Mouse (Mus musculus) MEL (cell line): ENCODE results near the gene Enthd1.

Experiments
- CTCF ChIP-seq, 3 experiments: IDR thresholded peaks in 2 of 3; conservative IDR thresholded peaks in 1 of 3; 2 replicates each; pipeline ENCODE4 v1.5.1; 2011 to 2012; ENCODE audit warnings: low read length in 3 of 3, low read depth in 2 of 3, mild to moderate bottlenecking in 2 of 3, improper control_type of control experiment in 1 of 3, inconsistent platforms in 1 of 3, mixed read lengths in 1 of 3, moderate library complexity in 1 of 3; ENCODE audit not compliant: control insufficient read depth in 1 of 3, insufficient read depth in 1 of 3, poor library complexity in 1 of 3, severe bottlenecking in 1 of 3
- E2F4 ChIP-seq: IDR thresholded peaks from 2 replicates; pipeline ENCODE4 v1.6.1; 2011; ENCODE audit warnings: low read depth, low read length, improper control_type of control experiment, borderline replicate concordance
- HCFC1 ChIP-seq: IDR thresholded peaks from 2 replicates; pipeline ENCODE4 v1.6.1; 2012; ENCODE audit warnings: low read depth, mild to moderate bottlenecking, inconsistent platforms, low read length, improper control_type of control experiment, moderate library complexity
- KAT2A ChIP-seq: conservative IDR thresholded peaks from 2 replicates; pipeline ENCODE4 v1.6.1; 2012; ENCODE audit warnings: low read depth, low read length, improper control_type of control experiment, inconsistent platforms
- MAFK ChIP-seq: IDR thresholded peaks from 2 replicates; pipeline ENCODE4 v1.6.1; 2011; ENCODE audit warnings: low read depth, mild to moderate bottlenecking, low read length, improper control_type of control experiment, borderline replicate concordance
- MAX ChIP-seq: IDR thresholded peaks from 2 replicates; pipeline ENCODE4 v1.6.1; 2011; ENCODE audit warnings: low read length, improper control_type of control experiment
- MYB ChIP-seq: IDR thresholded peaks from 2 replicates; pipeline ENCODE4 v1.6.1; 2011; ENCODE audit warnings: mild to moderate bottlenecking, low read depth, low read length, improper control_type of control experiment
- POLR2A ChIP-seq, 2 experiments: IDR thresholded peaks; 2 replicates each; pipeline ENCODE4 v1.6.1; 2011 to 2012; ENCODE audit warnings: low read length in 2 of 2, mild to moderate bottlenecking in 2 of 2, control low read depth in 1 of 2, improper control_type of control experiment in 1 of 2, low read depth in 1 of 2, moderate library complexity in 1 of 2; ENCODE audit not compliant: control insufficient read depth in 1 of 2, insufficient read depth in 1 of 2, poor library complexity in 1 of 2
- POLR2AphosphoS2 ChIP-seq: IDR thresholded peaks from 2 replicates; pipeline ENCODE4 v1.6.1; 2011; ENCODE audit warnings: low read length, improper control_type of control experiment
- TAL1 ChIP-seq: IDR thresholded peaks from 2 replicates; pipeline ENCODE4 v1.6.1; 2012; ENCODE audit warnings: mild to moderate bottlenecking, inconsistent platforms, low read length, moderate library complexity, mixed read lengths

- TF ChIP-seq CTCF (IDR thresholded peaks at IDR 0.05 in 2 of 3, conservative IDR thresholded peaks at IDR 0.05 in 1 of 3; ENCODE audit: control insufficient read depth in 1 of 3, insufficient read depth in 1 of 3, low read depth in 2 of 3, low read length in 3 of 3, poor library complexity in 1 of 3, severe bottlenecking in 1 of 3) (no peak), POLR2AphosphoS2 (no peak), MAX (no peak), HCFC1 (no peak), POLR2A (IDR thresholded peaks at IDR 0.05; ENCODE audit: control insufficient read depth in 1 of 2, insufficient read depth in 1 of 2, low read depth in 1 of 2, low read length in 2 of 2, poor library complexity in 1 of 2) (no peak), MAFK (no peak), KAT2A (no peak), TAL1 (no peak), MYB (no peak), E2F4 (no peak)
Observed at GRCm38 (mm10) chr15:80599843-80600242, 34.9 kb upstream of the Enthd1 start.
